Mouse (Mus musculus) heart, embryonic 12.5 days (tissue): Measurements from ENCODE around the gene Snrpn. TPM values are rescaled to one million over a fixed set of nuclear protein-coding genes. Genes with fewer than 3 reads are reported as not detected.
"Not testable (repeated sequence)": the region's sequence is repeated elsewhere in the genome, so short reads cannot be mapped to it uniquely, and the experiment has no call there.

Experiments
- ATAC-seq: fragments of 200-750 bp; cut with Nextera tagmentation; 2 replicates; pipeline ENCODE4 v1.8.0; 2017; ENCODE audit warnings: moderate TSS enrichment, moderate library complexity; ENCODE audit not compliant: insufficient number of reproducible peaks, low FRiP score
- H3K27ac ChIP-seq: fragments of 300-500 bp; sonication (generic); 2 replicates; pipeline ENCODE4 v1.5.1; 2016; ENCODE audit warnings: mild to moderate bottlenecking, moderate library complexity; ENCODE audit not compliant: poor library complexity, severe bottlenecking
- H3K27me3 ChIP-seq: fragments of 300-500 bp; sonication (generic); replicated peaks from 2 replicates; pipeline ENCODE4 v1.6.1; 2016; ENCODE audit warnings: mild to moderate bottlenecking, moderate library complexity
- H3K36me3 ChIP-seq: fragments of 300-500 bp; sonication (generic); 2 replicates; pipeline ENCODE4 v1.6.1; 2016; ENCODE audit warnings: mild to moderate bottlenecking, moderate library complexity
- H3K4me1 ChIP-seq: fragments of 300-500 bp; sonication (generic); replicated peaks from 2 replicates; pipeline ENCODE4 v1.6.1; 2016; ENCODE audit warnings: mild to moderate bottlenecking
- H3K4me2 ChIP-seq: fragments of 300-500 bp; sonication (generic); 2 replicates; pipeline ENCODE4 v1.6.1; 2016; ENCODE audit warnings: mild to moderate bottlenecking, moderate library complexity
- H3K4me3 ChIP-seq: fragments of 300-500 bp; sonication (generic); 2 replicates; pipeline ENCODE4 v1.5.1; 2016; ENCODE audit warnings: mild to moderate bottlenecking
- H3K9ac ChIP-seq: fragments of 300-500 bp; sonication (generic); 2 replicates; pipeline ENCODE4 v1.6.1; 2016; ENCODE audit warnings: mild to moderate bottlenecking, moderate library complexity
- H3K9me3 ChIP-seq: fragments of 300-500 bp; sonication (generic); replicated peaks from 2 replicates; pipeline ENCODE4 v1.6.1; 2016; ENCODE audit warnings: mild to moderate bottlenecking, moderate library complexity
- WGBS: fragments of 180-500 bp; shearing (Covaris S2); methylation state at CpG from one replicate; pipeline ENCODE4 v1.1.7; 2016; 5-methylcytosine and 5-hydroxymethylcytosine counted together
- polyA plus RNA-seq: library from polyadenylated mRNA; unstranded; fragments of >200 nt; fragmentation: Nextera tagmentation; extraction: Ambion mirVana; gene quantifications from 2 replicates; pipeline ENCODE4 v1.2.1, GENCODE M21; 2016

Snrpn gene
- 58.6 and 60.7 TPM in 2 replicates for polyA plus RNA-seq

- no peak within 1 kb of the TSS for H3K4me2 ChIP-seq
- no peak within 1 kb of the TSS for H3K27ac ChIP-seq
These were observed at the start of gene Snrpn for GRCm38 (mm10) chr7:60139742-60140480. Gene Snrpn, minus strand, starts transcription at chr7:60140219.

GRCm38 (mm10) chr7:60170250-60171185 is 30.5 kb upstream of the Snrpn start:
- Histone ChIP-seq H3K9me3 (peaks cover 14% of the 10 kb centered on the region), H3K27ac (no peak overlapping the region), H3K36me3 (no peaks in the 10 kb centered on the region), H3K4me1 (no peaks in the 10 kb centered on the region), H3K9ac (no peak overlapping the region), H3K4me3 (no peak overlapping the region), H3K27me3 (no peaks in the 10 kb centered on the region), H3K4me2 (no peak overlapping the region)
- ATAC-seq, result no peak
- WGBS, result 48% methylated on average over 5 of the region's 5 CpGs

More at GRCm38 (mm10) chr7:60139742-60140480, at the start of gene Snrpn:
- Histone ChIP-seq H3K9ac (no peak within 1 kb of the TSS), H3K9me3 (no peaks in the 10 kb centered on the region), H3K4me1 (no peaks in the 10 kb centered on the region), H3K36me3 (no peaks in the 10 kb centered on the region), H3K4me3 (no peak within 1 kb of the TSS), H3K27me3 (no peaks in the 10 kb centered on the region)
- WGBS, result 47% methylated on average over 4 of the region's 4 CpGs
- ATAC-seq, result no peak

- ATAC-seq, result no peak
- Histone ChIP-seq H3K27me3 (no peaks in the 10 kb centered on the region), H3K9ac (no peak overlapping the region), H3K4me3 (no peak overlapping the region), H3K4me2 (no peak overlapping the region), H3K27ac (no peak overlapping the region), H3K9me3 (0 out of 2 replicates have a peak, but pooled peaks cover 2% of the 10 kb centered on the region), H3K4me1 (no peaks in the 10 kb centered on the region), H3K36me3 (no peaks in the 10 kb centered on the region)
- 68% methylated on average over 7 of the region's 7 CpGs for whole genome bisulfite sequencing
These were observed 14.7 kb downstream of the Snrpn start for GRCm38 (mm10) chr7:60125332-60125731.

- not testable (repeated sequence) for H3K9me3 ChIP-seq, H3K4me2 ChIP-seq, H3K27ac ChIP-seq, H3K4me3 ChIP-seq, ATAC-seq, H3K36me3 ChIP-seq, H3K9ac ChIP-seq, H3K27me3 ChIP-seq, H3K4me1 ChIP-seq
- 50% methylated on average over 3 of the region's 3 CpGs for WGBS
These were observed 16.9 kb downstream of the Snrpn start for GRCm38 (mm10) chr7:60123086-60123624.

GRCm38 (mm10) chr7:60122434-60123085 is 17.5 kb downstream of the Snrpn start:
- Histone ChIP-seq H3K36me3 (no peaks in the 10 kb centered on the region), H3K4me2 (no peak overlapping the region), H3K27ac (no peak overlapping the region), H3K9ac (no peak overlapping the region), H3K4me1 (no peaks in the 10 kb centered on the region), H3K4me3 (no peak overlapping the region), H3K27me3 (no peaks in the 10 kb centered on the region), H3K9me3 (0 out of 2 replicates have a peak, but pooled peaks cover 2% of the 10 kb centered on the region)
- WGBS, result 61% methylated on average over 2 of the region's 2 CpGs
- ATAC-seq, result no peak

- Histone ChIP-seq H3K9ac (no peak overlapping the region), H3K4me3 (no peak overlapping the region), H3K4me2 (no peak overlapping the region), H3K36me3 (no peaks in the 10 kb centered on the region), H3K27ac (no peak overlapping the region), H3K4me1 (no peaks in the 10 kb centered on the region), H3K9me3 (peaks cover 12% of the 10 kb centered on the region), H3K27me3 (no peaks in the 10 kb centered on the region)
- WGBS, result 47% methylated on average over 3 of the region's 3 CpGs
- ATAC-seq, result no peak
These were observed 42.7 kb downstream of the Snrpn start for GRCm38 (mm10) chr7:60097154-60097859.

- ATAC-seq, result no peak
These were observed 63.7 kb downstream of the Snrpn start for GRCm38 (mm10) chr7:60076301-60076700.

GRCm38 (mm10) chr7:60047481-60048201 is 92.4 kb downstream of the Snrpn start:
- no peak overlapping the region for H3K4me2 ChIP-seq
- H3K27ac ChIP-seq, result no peak overlapping the region
- 64% methylated on average over 6 of the region's 6 CpGs for WGBS
- no peaks in the 10 kb centered on the region for H3K4me1 ChIP-seq
- H3K4me3 ChIP-seq, result no peak overlapping the region
- no peak overlapping the region for H3K9ac ChIP-seq
- ATAC-seq, result no peak
- H3K27me3 ChIP-seq, result no peaks in the 10 kb centered on the region
- H3K36me3 ChIP-seq, result no peaks in the 10 kb centered on the region
- H3K9me3 ChIP-seq, result peaks cover 7% of the 10 kb centered on the region

More at GRCm38 (mm10) chr7:60076301-60076700, 63.7 kb downstream of the Snrpn start:
- Histone ChIP-seq H3K9ac (no peak overlapping the region), H3K4me1 (no peaks in the 10 kb centered on the region), H3K9me3 (peaks cover 8% of the 10 kb centered on the region; the same call in 1 of the 2 replicates), H3K27me3 (no peaks in the 10 kb centered on the region), H3K4me2 (no peak overlapping the region), H3K4me3 (no peak overlapping the region), H3K36me3 (no peaks in the 10 kb centered on the region), H3K27ac (no peak overlapping the region)
- 71% methylated on average over 2 of the region's 2 CpGs for WGBS

- Histone ChIP-seq H3K4me1 (no peaks in the 10 kb centered on the region), H3K36me3 (no peaks in the 10 kb centered on the region), H3K27ac (no peak overlapping the region), H3K4me3 (no peak overlapping the region), H3K9ac (no peak overlapping the region), H3K9me3 (no peaks in the 10 kb centered on the region), H3K27me3 (no peaks in the 10 kb centered on the region), H3K4me2 (no peak overlapping the region)
- ATAC-seq, result no peak
- 72% methylated on average over 3 of the region's 3 CpGs for WGBS
These were observed 126.8 kb downstream of the Snrpn start for GRCm38 (mm10) chr7:60013186-60013585.
